Mouse (Mus musculus) CD8-positive naive resting alpha-beta T cell, adult 2 months (primary cell): ENCODE results near the gene Hyal2.
A peak's percentile ranks its signal among the peaks of the same experiment; 100 is the strongest.

Source experiments
- DNase-seq, 2 experiments: peaks; one replicate each; pipeline ENCODE4 v3.0.0; 2022; ENCODE audit warnings: low read depth in 2 of 2, low spot score in 2 of 2

The Hyal2 gene

GRCm38 (mm10) chr9:107607653-107608245 is 40.0 kb downstream of the Hyal2 start:
- no peak for DNase-seq

GRCm38 (mm10) chr9:107608741-107609432 is 41.1 kb downstream of the Hyal2 start, which contains the start of gene Sema3b:
Sema3b (minus strand) TSS chr9:107609229.
- DNase-seq: no peak

GRCm38 (mm10) chr9:107609433-107609830 is 41.7 kb downstream of the Hyal2 start:
- no peak for DNase-seq

DNA sequence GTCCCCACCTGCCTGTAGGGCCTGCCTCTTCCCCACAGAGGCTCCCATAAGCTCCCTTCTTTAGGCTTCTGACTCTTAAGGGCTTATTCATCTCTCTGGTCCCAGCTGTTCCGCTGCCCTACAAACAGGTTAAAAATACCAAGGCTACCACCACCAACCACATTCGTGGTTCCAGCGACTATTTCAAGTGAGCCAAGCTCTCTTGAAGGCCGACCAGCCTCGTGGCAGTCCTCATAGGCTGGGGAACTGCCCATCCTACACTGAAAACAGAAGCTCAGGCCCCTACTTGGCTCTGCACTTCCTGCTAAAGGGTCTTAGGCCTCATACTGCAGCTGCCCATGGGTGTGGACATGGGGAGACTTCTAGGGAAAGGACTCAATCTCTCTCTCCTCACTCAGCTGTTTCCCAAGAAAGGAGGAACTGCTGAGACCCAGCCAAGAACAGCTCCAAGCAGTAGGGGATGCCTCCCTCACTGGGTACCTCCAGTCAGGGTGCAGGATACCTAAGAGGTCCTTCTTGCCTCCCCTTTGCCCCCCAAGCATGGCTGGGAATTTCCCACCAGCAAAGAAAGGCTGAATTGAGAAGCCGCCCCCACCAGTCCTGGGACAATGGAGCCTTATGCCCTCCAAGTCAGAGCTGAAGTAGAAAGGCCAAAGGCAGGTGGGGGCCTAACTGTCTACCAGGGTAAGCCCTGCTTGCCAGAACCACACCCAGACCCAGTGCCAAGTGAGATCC is 43.9 kb downstream of the Hyal2 start:
- DNase-seq: no peak

DNA sequence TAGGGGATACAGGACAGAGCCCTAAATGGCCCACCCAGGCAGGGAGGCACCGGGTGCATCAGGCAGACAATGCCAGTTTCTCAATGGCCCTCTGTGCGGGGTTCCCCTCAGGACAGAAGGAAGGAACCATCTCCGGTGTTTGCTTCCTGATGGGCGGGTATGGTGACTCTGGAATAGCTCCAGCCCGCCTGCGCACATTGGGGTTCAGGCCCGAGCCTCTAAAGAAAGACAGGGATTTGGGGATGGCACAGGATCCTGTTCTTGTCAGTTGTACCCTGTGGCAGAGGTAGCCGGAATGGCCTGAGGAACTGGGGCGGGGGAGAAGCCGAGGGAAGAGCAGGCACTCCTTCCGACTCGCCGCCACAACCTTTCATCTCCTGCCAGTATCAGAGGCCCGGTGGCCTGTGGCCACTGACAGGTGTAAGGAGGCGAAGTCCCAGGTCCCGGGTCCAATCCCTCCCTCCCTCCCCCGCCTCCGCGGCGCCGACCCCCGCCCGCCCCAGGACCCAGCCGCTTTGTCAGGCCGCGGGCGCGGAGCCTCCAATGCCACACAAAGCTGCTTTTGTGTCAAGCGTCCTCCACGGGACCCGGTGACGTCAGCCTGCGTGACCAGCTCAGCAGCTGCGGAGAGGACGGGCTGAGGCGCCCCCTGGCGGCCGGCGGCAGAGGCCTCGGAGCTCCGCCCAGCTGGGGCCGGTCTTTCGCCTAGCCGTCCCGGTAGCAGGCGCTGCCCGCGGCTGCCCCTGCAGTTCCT is 44.6 kb downstream of the Hyal2 start:
- DNase-seq: peak; percentile 95 to 96

GRCm38 (mm10) chr9:107612945-107613569 is 45.3 kb downstream of the Hyal2 start:
- DNase-seq: no peak

DNA sequence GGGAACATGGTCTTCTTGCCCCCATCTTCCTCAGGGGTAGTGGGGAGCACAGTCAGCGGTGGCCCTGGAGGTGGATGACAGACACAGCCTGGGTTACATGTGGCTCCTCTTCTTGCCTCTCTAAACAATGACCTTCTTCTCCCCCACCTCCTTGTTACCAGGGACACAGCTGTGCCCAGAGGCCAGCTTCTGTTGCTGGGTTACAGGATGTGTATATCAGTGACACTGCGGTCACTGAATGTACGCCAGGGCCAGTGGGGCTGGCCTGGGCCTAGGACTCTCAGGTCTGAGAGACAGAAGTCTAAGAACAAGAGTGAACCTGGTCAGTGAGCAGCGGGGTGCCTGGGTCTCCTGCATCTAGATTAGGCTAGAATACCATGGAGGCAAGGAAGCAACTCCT is 47.3 kb downstream of the Hyal2 start:
- no peak for DNase-seq

- no peak for DNase-seq
These were observed 49.7 kb downstream of the Hyal2 start for GRCm38 (mm10) chr9:107617461-107617860.

GRCm38 (mm10) chr9:107618098-107618497 is 50.4 kb downstream of the Hyal2 start:
- no peak for DNase-seq

GRCm38 (mm10) chr9:107618778-107619545 is 51.2 kb downstream of the Hyal2 start:
- no peak for DNase-seq

DNA sequence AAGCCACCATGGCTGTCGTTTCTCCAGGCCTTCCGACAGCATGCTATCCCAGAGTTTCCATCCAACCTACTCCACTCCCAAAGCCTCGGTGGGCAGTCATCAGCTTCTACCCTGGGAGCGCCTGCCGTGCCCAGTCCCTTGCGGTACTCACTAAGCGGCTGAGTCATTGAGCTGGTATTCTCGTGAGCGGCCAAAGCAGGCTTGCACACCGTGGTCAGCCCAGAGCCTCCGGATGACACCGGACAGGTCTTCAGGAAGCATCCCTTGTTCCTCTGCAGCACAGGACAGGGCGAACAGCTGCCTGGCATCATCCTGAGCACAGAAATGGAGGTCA is 51.8 kb downstream of the Hyal2 start:
- DNase-seq: no peak

- no peak for DNase-seq
These were observed 53.2 kb downstream of the Hyal2 start for GRCm38 (mm10) chr9:107620954-107621353.
